Mouse (Mus musculus) CH12.LX (cell line): Measurements from ENCODE around the gene Hoxd4.

Source experiments
- CTCF ChIP-seq, 2 experiments: IDR thresholded peaks in 1 of 2; conservative IDR thresholded peaks in 1 of 2; 2 replicates each; pipeline ENCODE4 v1.5.1; 2011 to 2012; ENCODE audit warnings: low read depth in 2 of 2, low read length in 2 of 2, improper control_type of control experiment in 1 of 2, inconsistent platforms in 1 of 2, mild to moderate bottlenecking in 1 of 2, moderate library complexity in 1 of 2
- E2F4 ChIP-seq: IDR thresholded peaks from 2 replicates; pipeline ENCODE4 v1.6.1; 2011; ENCODE audit warnings: low read depth, low read length, improper control_type of control experiment; ENCODE audit not compliant: insufficient replicate concordance
- EP300 ChIP-seq: IDR thresholded peaks from 2 replicates; pipeline ENCODE4 v1.6.1; 2011; ENCODE audit warnings: low read length, improper control_type of control experiment
- JUN ChIP-seq: IDR thresholded peaks from 2 replicates; pipeline ENCODE4 v1.6.1; 2011; ENCODE audit warnings: low read depth, mild to moderate bottlenecking, low read length, improper control_type of control experiment, moderate library complexity; ENCODE audit not compliant: insufficient read depth
- KAT2A ChIP-seq: IDR thresholded peaks from 2 replicates; pipeline ENCODE4 v1.6.1; 2012; ENCODE audit warnings: low read length, improper control_type of control experiment, inconsistent platforms; ENCODE audit not compliant: insufficient replicate concordance
- MAZ ChIP-seq: IDR thresholded peaks from 2 replicates; pipeline ENCODE4 v1.6.1; 2012; ENCODE audit warnings: low read depth, mild to moderate bottlenecking, inconsistent platforms, low read length, improper control_type of control experiment, moderate library complexity
- MXI1 ChIP-seq: IDR thresholded peaks from 2 replicates; pipeline ENCODE4 v1.6.1; 2011; ENCODE audit warnings: mild to moderate bottlenecking, low read depth, low read length, improper control_type of control experiment
- POLR2A ChIP-seq: IDR thresholded peaks from 2 replicates; pipeline ENCODE4 v1.6.1; 2011; ENCODE audit warnings: low read depth, mild to moderate bottlenecking, improper control_type of control experiment, low read length
- SIN3A ChIP-seq: IDR thresholded peaks from 2 replicates; pipeline ENCODE4 v1.6.1; 2012; ENCODE audit warnings: low read length, improper control_type of control experiment, inconsistent platforms
- TBP ChIP-seq: conservative IDR thresholded peaks from 2 replicates; pipeline ENCODE4 v1.6.1; 2011; ENCODE audit warnings: low read depth, low read length, improper control_type of control experiment
- TCF12 ChIP-seq: IDR thresholded peaks from 2 replicates; pipeline ENCODE4 v1.6.1; 2014; ENCODE audit warnings: low read depth, mild to moderate bottlenecking, inconsistent platforms, low read length, improper control_type of control experiment
- UBTF ChIP-seq: IDR thresholded peaks from 2 replicates; pipeline ENCODE4 v1.6.1; 2012; ENCODE audit warnings: low read depth, mild to moderate bottlenecking, inconsistent platforms, low read length, improper control_type of control experiment, moderate library complexity
- USF1 ChIP-seq: IDR thresholded peaks from 2 replicates; pipeline ENCODE4 v1.6.1; 2014; ENCODE audit warnings: low read depth, mild to moderate bottlenecking, inconsistent platforms, low read length, improper control_type of control experiment
- ZC3H11A ChIP-seq: IDR thresholded peaks from 2 replicates; pipeline ENCODE4 v1.6.1; 2012; ENCODE audit warnings: low read depth, mild to moderate bottlenecking, inconsistent platforms, low read length, improper control_type of control experiment

- TF ChIP-seq UBTF (no peak), CTCF (conservative IDR thresholded peaks at IDR 0.05 in 1 of 2, IDR thresholded peaks at IDR 0.05 in 1 of 2; ENCODE audit: low read depth in 2 of 2, low read length in 2 of 2) (no peak), E2F4 (no peak), EP300 (no peak), ZC3H11A (no peak), POLR2A (no peak), USF1 (no peak), JUN (no peak), MXI1 (no peak), TBP (no peak), TCF12 (no peak), KAT2A (no peak), SIN3A (no peak), MAZ (no peak)
Measured at GRCm38 (mm10) chr2:74721882-74722281, 10.2 kb downstream of the Hoxd4 start.
